Mouse (Mus musculus) frontal cortex, adult (tissue): ENCODE measurements at regions not wholly inside any gene's neighbourhood (a gene's known extent, or its start where the extent isn't known, plus 50 kb on each side); places are given as distances from the start of the nearest gene placed in this dataset.

Experiments
- ATAC-seq: cut with Nextera tagmentation; 2 replicates; pipeline ENCODE4 v1.9.2; 2017; ENCODE audit warnings: mild to moderate bottlenecking, moderate library complexity, mixed read lengths; ENCODE audit not compliant: low TSS enrichment

DNA sequence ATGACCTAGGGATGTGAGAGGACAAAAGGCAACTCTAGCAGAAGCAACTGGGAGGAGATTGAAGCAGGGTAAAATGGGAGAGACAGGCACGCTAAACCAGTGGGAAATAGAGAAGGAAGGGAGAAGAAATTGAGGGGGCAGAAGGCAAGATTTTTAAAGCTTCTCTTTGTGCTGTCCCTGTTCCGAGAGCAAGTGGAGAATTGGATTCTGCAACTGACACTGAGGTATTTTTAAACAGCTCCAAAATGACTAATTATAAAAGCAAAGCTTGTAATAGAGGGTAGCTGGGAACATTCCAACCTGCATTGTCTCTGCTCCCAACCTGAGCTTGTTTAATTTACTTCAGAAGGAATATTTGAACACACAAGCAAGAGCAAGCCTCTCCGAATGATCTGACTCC lies 460.7 kb upstream of the Mgmt start:
- peak; percentile 70; the same call in 1 of the 2 replicates for ATAC-seq

DNA sequence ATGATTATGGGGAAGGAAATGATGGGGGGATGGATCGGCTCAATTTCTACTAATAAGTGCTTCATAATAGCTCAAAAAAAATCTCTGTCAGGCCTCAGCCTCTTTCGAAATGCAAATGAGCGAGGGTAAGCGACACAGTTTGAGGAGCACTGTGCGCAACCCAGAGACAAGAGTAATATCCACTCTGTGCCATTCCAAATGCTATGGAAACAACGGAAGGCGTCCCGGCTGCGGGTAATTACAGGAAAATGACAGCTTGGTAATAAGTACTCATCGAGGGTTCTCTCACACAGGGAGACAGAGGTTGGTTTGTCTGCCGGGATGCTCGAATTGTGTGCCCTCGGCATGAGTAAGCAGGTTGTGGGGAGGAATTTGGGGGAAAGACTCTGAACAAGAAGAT lies 459.9 kb upstream of the Mgmt start:
- no peak for ATAC-seq

GRCm38 (mm10) chr7:136443436-136443835 lies 451.0 kb upstream of the Mgmt start:
- ATAC-seq, result peak; percentile 52; the same call in 1 of the 2 replicates

GRCm38 (mm10) chr7:136445091-136445490 lies 449.3 kb upstream of the Mgmt start:
- ATAC-seq, result no peak

DNA sequence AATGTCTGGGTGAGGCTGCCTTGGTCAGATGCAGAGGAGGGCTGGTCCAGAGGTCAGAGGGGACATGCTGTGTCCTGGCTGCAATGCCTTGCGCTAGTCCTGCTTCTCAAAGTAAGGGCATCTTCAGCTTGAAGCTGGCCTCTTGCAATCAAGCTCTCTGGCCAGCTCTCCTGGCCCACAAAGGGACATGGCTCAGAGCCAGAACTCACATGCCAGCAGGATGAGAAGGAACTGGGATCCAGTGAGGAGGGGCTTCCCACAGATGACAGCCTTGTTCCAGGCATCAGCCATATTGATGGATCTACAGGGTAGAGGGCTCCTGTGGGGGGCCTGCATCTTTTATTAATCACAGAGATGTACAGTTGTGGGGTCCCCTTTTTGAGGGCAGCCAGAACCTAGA lies 445.1 kb upstream of the Mgmt start:
- ATAC-seq, result no peak

DNA sequence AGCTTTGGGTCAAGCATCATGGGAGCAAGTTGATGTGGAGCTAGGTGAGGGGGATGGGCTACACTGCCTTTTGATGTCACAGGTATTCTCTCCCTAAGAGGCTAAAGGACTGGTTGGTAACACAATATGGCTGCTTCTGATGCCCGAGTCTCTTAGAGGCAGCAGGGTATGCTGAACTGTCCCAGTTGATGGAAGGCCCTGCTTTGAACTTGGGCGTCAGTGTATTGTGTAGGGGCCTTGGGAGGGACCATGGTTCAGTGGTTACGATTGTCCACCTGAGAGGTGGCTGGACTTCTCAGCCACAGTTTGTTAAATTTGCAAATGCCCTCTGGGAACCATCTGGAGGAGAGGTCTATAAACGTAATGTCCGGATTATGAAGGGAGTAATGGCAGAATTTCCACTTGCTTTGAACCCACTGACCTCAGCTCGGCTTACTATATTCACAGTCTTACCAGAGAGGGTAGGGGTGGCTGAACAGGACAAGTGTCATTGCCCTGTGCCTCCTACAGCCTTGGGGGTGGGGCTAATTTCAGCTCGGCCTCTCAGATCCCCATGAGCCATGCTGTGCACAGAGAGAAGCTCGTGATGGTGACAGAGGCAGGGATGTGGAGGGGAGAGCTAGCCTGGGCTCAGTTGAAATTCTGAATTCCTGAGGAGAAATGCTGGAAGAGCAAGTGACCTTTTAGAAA lies 442.6 kb upstream of the Mgmt start:
- no peak for ATAC-seq

GRCm38 (mm10) chr7:136452561-136452960 lies 441.9 kb upstream of the Mgmt start:
- ATAC-seq, result no peak

GRCm38 (mm10) chr7:136457171-136457570 lies 437.2 kb upstream of the Mgmt start:
- no peak for ATAC-seq

- ATAC-seq, result no peak
These were observed 436.5 kb upstream of the Mgmt start for GRCm38 (mm10) chr7:136457867-136458448.

- no peak for ATAC-seq
These were observed 417.3 kb upstream of the Mgmt start for GRCm38 (mm10) chr7:136477135-136477534.

GRCm38 (mm10) chr7:136480641-136481202 lies 413.7 kb upstream of the Mgmt start:
- no peak for ATAC-seq

- no peak for ATAC-seq
These were observed 411.2 kb upstream of the Mgmt start for GRCm38 (mm10) chr7:136483237-136483636.

DNA sequence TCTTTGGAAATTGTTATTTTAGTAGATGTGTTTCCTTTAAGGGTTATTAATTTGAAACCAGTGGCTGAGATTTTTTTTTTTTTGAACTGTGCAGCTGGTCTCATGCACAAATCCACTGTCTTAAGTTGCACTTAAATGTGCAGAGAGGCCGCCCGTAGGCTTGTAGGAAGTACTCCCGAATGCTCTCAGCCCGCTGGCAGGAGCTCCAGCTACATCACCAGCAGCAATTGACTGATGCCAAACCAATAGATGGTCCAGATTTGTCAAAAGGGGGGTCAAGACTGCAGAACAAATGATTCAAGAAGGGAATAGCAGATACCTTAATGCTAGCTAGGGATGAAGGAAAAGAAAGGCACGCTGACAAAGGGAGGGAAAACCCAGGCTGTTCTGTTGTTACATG lies 406.9 kb upstream of the Mgmt start:
- no peak for ATAC-seq

- ATAC-seq, result no peak
These were observed 399.6 kb upstream of the Mgmt start for GRCm38 (mm10) chr7:136494862-136495261.

- ATAC-seq, result peak; percentile 93
These were observed 397.8 kb upstream of the Mgmt start for GRCm38 (mm10) chr7:136496335-136497242.

DNA sequence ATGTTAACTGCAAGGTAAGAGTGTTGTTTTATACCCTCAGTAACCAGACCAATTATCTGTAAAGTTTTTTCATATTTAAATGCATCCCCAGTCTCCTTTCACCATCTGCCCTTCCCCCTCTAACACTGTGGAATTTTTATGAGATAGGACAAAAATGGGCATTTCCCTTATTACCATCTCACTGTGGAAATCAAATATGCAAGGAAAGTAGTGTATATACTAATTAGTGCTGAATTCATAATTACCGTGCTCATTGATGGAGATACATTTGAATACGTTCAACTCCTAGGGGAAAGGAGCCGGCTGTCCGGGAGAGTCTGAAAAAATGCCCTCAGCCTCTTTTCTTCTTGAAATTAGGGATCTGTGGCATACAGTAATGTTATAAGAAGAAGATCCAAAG lies 394.4 kb upstream of the Mgmt start:
- ATAC-seq, result no peak

- no peak for ATAC-seq
These were observed 393.3 kb upstream of the Mgmt start for GRCm38 (mm10) chr7:136501094-136501493.

DNA sequence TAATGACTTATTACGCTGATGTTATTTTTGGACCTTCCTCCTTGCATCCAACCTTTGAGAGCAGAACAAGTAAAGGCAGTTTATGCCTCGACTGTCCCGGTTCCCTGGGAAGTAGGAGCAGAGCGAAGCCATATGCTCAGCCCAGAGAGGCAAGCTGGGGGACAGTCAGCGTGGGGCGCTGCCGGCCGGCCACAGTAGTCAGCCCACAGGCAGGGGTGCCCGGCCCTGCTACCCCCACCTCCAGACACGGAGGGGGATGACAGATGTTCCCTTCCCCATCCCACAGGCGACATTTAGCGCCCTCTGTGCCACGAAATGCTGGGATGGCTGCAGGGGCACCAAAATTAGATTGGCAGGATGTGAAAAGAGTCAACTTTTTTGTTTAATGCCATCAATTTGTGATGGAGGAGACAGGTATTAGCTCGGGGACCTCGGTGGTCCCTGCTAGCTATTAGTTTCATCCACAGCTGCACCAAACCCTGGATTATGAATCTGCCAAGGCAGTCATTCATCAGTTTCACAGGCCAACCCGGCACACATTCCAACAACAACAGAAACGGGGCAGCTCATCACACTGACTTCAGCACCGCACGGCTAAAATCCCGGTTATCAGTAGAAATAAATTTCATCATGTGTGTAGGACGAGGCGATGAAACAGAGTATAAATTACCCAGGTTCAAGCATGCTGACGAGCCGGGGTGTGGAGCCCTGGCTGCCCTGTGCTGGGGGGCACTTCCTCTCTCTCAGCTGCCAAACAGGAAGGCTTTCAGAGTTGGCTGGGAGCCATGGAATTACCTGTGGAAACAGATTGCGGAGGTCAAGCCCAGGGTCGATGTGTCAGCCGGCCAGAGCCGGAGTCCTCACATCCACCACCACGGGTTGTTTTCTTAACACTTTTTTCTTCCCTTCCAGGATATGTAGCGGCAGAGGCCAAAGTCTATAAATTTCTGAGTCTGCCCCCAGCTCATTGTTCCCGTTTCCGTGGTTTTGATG lies 392.3 kb upstream of the Mgmt start:
- ATAC-seq, result no peak

GRCm38 (mm10) chr7:136511389-136511788 lies 383.0 kb upstream of the Mgmt start:
- ATAC-seq, result no peak

- no peak for ATAC-seq
These were observed 379.0 kb upstream of the Mgmt start for GRCm38 (mm10) chr7:136515376-136515775.

GRCm38 (mm10) chr7:136525821-136526220 lies 368.6 kb upstream of the Mgmt start:
- ATAC-seq, result no peak
